Mouse (Mus musculus) testis, adult 2 months (tissue): ENCODE measurements around the gene Rcan2.

Experiments
- CTCF ChIP-seq: fragments of 200-500 bp; IDR thresholded peaks from 2 replicates; pipeline ENCODE4 v1.5.1; 2012; ENCODE audit warnings: low read depth, mild to moderate bottlenecking, inconsistent platforms, low read length, moderate library complexity; ENCODE audit not compliant: control insufficient read depth, insufficient read depth, insufficient replicate concordance
- POLR2A ChIP-seq: fragments of 200-500 bp; IDR thresholded peaks from 2 replicates; pipeline ENCODE4 v1.6.1; 2012; ENCODE audit warnings: low read depth, mild to moderate bottlenecking, inconsistent platforms, low read length, moderate library complexity; ENCODE audit not compliant: control insufficient read depth

DNA sequence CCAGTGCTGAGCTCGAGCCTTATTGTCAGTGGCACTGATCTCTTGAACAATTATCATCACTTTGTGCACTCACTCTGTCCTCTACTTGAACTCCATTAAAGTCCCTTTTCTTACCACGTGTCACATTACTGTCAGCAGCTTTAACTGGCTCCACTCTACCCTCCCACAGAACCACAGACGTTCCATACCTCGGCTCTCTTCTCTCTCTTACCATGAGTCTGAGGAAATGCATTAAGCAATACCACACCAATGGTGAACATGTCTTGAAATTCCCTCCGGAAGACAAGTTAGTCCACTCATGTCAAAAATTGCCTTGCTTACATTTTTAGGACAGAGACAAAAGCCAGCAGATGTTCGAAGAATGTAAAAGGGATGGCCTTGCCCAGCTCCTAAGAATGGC lies 267.7 kb downstream of the Rcan2 start:
- TF ChIP-seq POLR2A (no peak), CTCF (no peak)
